ENCODE assay signal across 27 mouse cellular contexts in genomic region chr16:94326008-94326407, GRCm38 (mm10). TPM values are rescaled to one million over a fixed set of nuclear protein-coding genes. Genes with fewer than 3 reads are reported as not detected.
DNase-seq lines count a peak whose midpoint lies in the region; ATAC-seq and TF ChIP-seq lines count a peak whose summit lies in the region.
"Had no signal": no experiment of that assay in that cellular context is flagged by ENCODE, and none has a peak within 500 bp of the region (broad histone marks: within the 10 kb centered on the region; RNA-seq: fewer than 3 reads in every experiment).

No protein-coding gene starts in this region.

- H3K4me3 ChIP-seq in MEL (ENCODE audit: control insufficient read depth in 1 of 2, insufficient read depth in 1 of 2, low read depth in 2 of 2, low read length in 2 of 2), result no peak overlapping the region
- no peak overlapping the region for H3K4me3 ChIP-seq in liver, embryonic 13.5 days (replicated peaks)
- no peak overlapping the region for H3K4me3 ChIP-seq in liver, embryonic 16.5 days (ENCODE audit: low read depth, low read length)
- H3K4me3 ChIP-seq: embryonic facial prominence, embryonic 12.5 days; embryonic facial prominence, embryonic 15.5 days; gastrocnemius, adult 2 months; heart, embryonic 12.5 days; heart, embryonic 15.5 days had no signal

- H3K4me2 ChIP-seq in liver, embryonic 13.5 days, result no peak overlapping the region
- H3K4me2 ChIP-seq in liver, embryonic 16.5 days (ENCODE audit: low read depth, low read length), result no peak overlapping the region
- H3K4me2 ChIP-seq: embryonic facial prominence, embryonic 12.5 days; embryonic facial prominence, embryonic 15.5 days; heart, embryonic 12.5 days; heart, embryonic 15.5 days; hindbrain, embryonic 14.5 days had no signal

- H3K79me2 ChIP-seq in MEL (ENCODE audit: control insufficient read depth, insufficient read depth, low read length, poor library complexity), result no peaks in the 10 kb centered on the region

- DNase-seq in MEL (ENCODE audit: low read depth, low spot score) (peak; percentile 65), MN1 (ENCODE audit: low spot score) (no peak)
- DNase-seq in liver, embryonic 13.5 days, result no peak
- no peak for DNase-seq in adrenal gland, adult 2 months
- DNase-seq in ovary, postnatal 10 days (ENCODE audit: low spot score), result no peak
- DNase-seq: adrenal gland, postnatal 14 days; cerebellum, adult 11 months; cerebellum, adult 2 months; cerebellum, adult 9-11 months; cerebellum, postnatal 25 days; forebrain, postnatal 0 days; gastrocnemius, adult 2 months; gastrocnemius, postnatal 25 days; heart, adult 18-20 months; heart, postnatal 10 days; heart, postnatal 4 days had no signal

- H3K36me3 ChIP-seq in MEL (ENCODE audit: control insufficient read depth in 1 of 2, insufficient read depth in 2 of 2, low read length in 2 of 2), result peaks cover 0 to 25% of the 10 kb centered on the region in 2 experiments; a peak in 2 of 4 replicates
- H3K36me3 ChIP-seq in liver, embryonic 13.5 days, result no peaks in the 10 kb centered on the region
- no peaks in the 10 kb centered on the region for H3K36me3 ChIP-seq in liver, embryonic 16.5 days (ENCODE audit: control insufficient read depth, insufficient read depth)
- H3K36me3 ChIP-seq: embryonic facial prominence, embryonic 12.5 days; embryonic facial prominence, embryonic 15.5 days; heart, embryonic 12.5 days; heart, embryonic 15.5 days had no signal

- no peaks in the 10 kb centered on the region for H3K9me3 ChIP-seq in MEL (replicated peaks; ENCODE audit: insufficient read depth, low read length)
- H3K9me3 ChIP-seq in liver, embryonic 13.5 days (replicated peaks), result no peaks in the 10 kb centered on the region
- no peaks in the 10 kb centered on the region for H3K9me3 ChIP-seq in liver, embryonic 16.5 days (replicated peaks; ENCODE audit: control insufficient read depth, low read length)
- H3K9me3 ChIP-seq: embryonic facial prominence, embryonic 12.5 days; embryonic facial prominence, embryonic 15.5 days; heart, embryonic 12.5 days; heart, embryonic 15.5 days had no signal

- no peak for TF ChIP-seq RAD21 in MEL (IDR thresholded peaks at IDR 0.05; ENCODE audit: low read depth, low read length)

- TF ChIP-seq EP300 in MEL (IDR thresholded peaks at IDR 0.05; ENCODE audit: low read depth in 1 of 2, low read length in 2 of 2), result peak; percentile 94 to 97

- ATAC-seq in liver, embryonic 13.5 days (ENCODE audit: low read depth), result peak; percentile 72
- ATAC-seq in liver, embryonic 16.5 days (ENCODE audit: low read depth), result peak; percentile 42; the same call in 1 of the 2 replicates
- ATAC-seq: CD4-positive, CD25-positive, alpha-beta regulatory T cell, adult 4 months; forebrain, embryonic 14.5 days; forebrain, postnatal 0 days; hindbrain, postnatal 0 days; Patski had no signal

- TF ChIP-seq POLR2A in MEL (IDR thresholded peaks at IDR 0.05; ENCODE audit: control insufficient read depth in 1 of 2, insufficient read depth in 1 of 2, low read depth in 1 of 2, low read length in 2 of 2, poor library complexity in 1 of 2), result no peak

- H3K27ac ChIP-seq in MEL (ENCODE audit: control insufficient read depth, low read depth, low read length), result peak overlapping the region; percentile 83
- no peak overlapping the region for H3K27ac ChIP-seq in liver, embryonic 13.5 days
- no peak overlapping the region for H3K27ac ChIP-seq in liver, embryonic 16.5 days (ENCODE audit: low read length)
- H3K27ac ChIP-seq: embryonic facial prominence, embryonic 12.5 days; embryonic facial prominence, embryonic 15.5 days; gastrocnemius, adult 2 months; heart, embryonic 15.5 days; hindbrain, embryonic 14.5 days; hindbrain, postnatal 0 days had no signal

- 40% methylated on average over 3 of the region's 3 CpGs for WGBS in liver, embryonic 13.5 days (ENCODE audit: insufficient replicate concordance)
- 40% methylated on average over 3 of the region's 3 CpGs for WGBS in liver, embryonic 16.5 days (ENCODE audit: insufficient replicate concordance)

- H3K9ac ChIP-seq in MEL (ENCODE audit: control insufficient read depth, low read depth, low read length, poor library complexity, severe bottlenecking), result peak overlapping the region; percentile 15; the same call in 1 of the 2 replicates
- H3K9ac ChIP-seq in liver, embryonic 13.5 days, result no peak overlapping the region
- no peak overlapping the region for H3K9ac ChIP-seq in liver, embryonic 16.5 days (ENCODE audit: low read depth, low read length)
- H3K9ac ChIP-seq: embryonic facial prominence, embryonic 12.5 days; embryonic facial prominence, embryonic 15.5 days; forebrain, postnatal 0 days; heart, embryonic 12.5 days; heart, embryonic 15.5 days; hindbrain, embryonic 14.5 days had no signal

- no peaks in the 10 kb centered on the region for H3K27me3 ChIP-seq in MEL (ENCODE audit: control insufficient read depth in 1 of 2, insufficient read depth in 2 of 2, low read length in 2 of 2)
- H3K27me3 ChIP-seq in liver, embryonic 13.5 days, result peaks cover 32% of the 10 kb centered on the region
- peaks cover 21% of the 10 kb centered on the region for H3K27me3 ChIP-seq in liver, embryonic 16.5 days (ENCODE audit: control insufficient read depth, insufficient read depth, low read depth, low read length)

- TF ChIP-seq CTCF in MEL (IDR thresholded peaks at IDR 0.05 in 2 of 3, conservative IDR thresholded peaks at IDR 0.05 in 1 of 3; ENCODE audit: control insufficient read depth in 1 of 3, insufficient read depth in 1 of 3, low read depth in 2 of 3, low read length in 3 of 3, poor library complexity in 1 of 3, severe bottlenecking in 1 of 3), result no peak

- peaks cover 21 to 27% of the 10 kb centered on the region in 2 experiments for H3K4me1 ChIP-seq in MEL (ENCODE audit: control insufficient read depth in 1 of 2, insufficient read depth in 2 of 2, low read length in 2 of 2)
- peaks cover 36% of the 10 kb centered on the region for H3K4me1 ChIP-seq in liver, embryonic 13.5 days (replicated peaks)
- peaks cover 12% of the 10 kb centered on the region for H3K4me1 ChIP-seq in liver, embryonic 16.5 days (ENCODE audit: control insufficient read depth, low read depth, low read length)

TF ChIP-seq in MEL, 35 proteins besides CTCF, POLR2A, EP300 and RAD21 (continues in another document):
- TF ChIP-seq ETS1 (IDR thresholded peaks at IDR 0.05; ENCODE audit: low read depth, low read length), result peak; percentile 83
- no peak for TF ChIP-seq MYC (IDR thresholded peaks at IDR 0.05; ENCODE audit: low read depth, low read length)
- no peak for TF ChIP-seq GABPA (IDR thresholded peaks at IDR 0.05; ENCODE audit: low read depth, low read length)
- TF ChIP-seq ZKSCAN1 (IDR thresholded peaks at IDR 0.05; ENCODE audit: low read depth, low read length), result no peak
- TF ChIP-seq MEF2A (IDR thresholded peaks at IDR 0.05; ENCODE audit: extremely low read depth, insufficient replicate concordance, low read depth, low read length, poor library complexity, severe bottlenecking), result peak; percentile 53; the same call in 1 of the 2 replicates
- peak; percentile 51; the same call in 1 of the 2 replicates for TF ChIP-seq HCFC1 (IDR thresholded peaks at IDR 0.05; ENCODE audit: low read depth, low read length)
- TF ChIP-seq TAL1 (IDR thresholded peaks at IDR 0.05; ENCODE audit: low read length), result peak; percentile 50
- TF ChIP-seq BHLHE40 (IDR thresholded peaks at IDR 0.05; ENCODE audit: borderline replicate concordance, low read depth, low read length), result 0 out of 2 replicates have a peak, but pooled peaks have one; percentile 49
- peak; percentile 31; the same call in 1 of the 2 replicates for TF ChIP-seq CHD2 (IDR thresholded peaks at IDR 0.05; ENCODE audit: low read length)
- TF ChIP-seq E2F4 (IDR thresholded peaks at IDR 0.05; ENCODE audit: borderline replicate concordance, low read depth, low read length), result no peak
- 0 out of 2 replicates have a peak, but pooled peaks have one; percentile 19 for TF ChIP-seq JUND (IDR thresholded peaks at IDR 0.05; ENCODE audit: low read depth, low read length)
- no peak for TF ChIP-seq ZNF384 (IDR thresholded peaks at IDR 0.05; ENCODE audit: low read depth, low read length)

RNA-seq across cellular contexts. Expression of gene Ripply3, which starts 2.2 kb away (rescaled TPM):
- total RNA-seq in MEL (2012; rRNA removed), result 0.10 and 0.35 TPM in 2 replicates
- polyA plus RNA-seq in MEL (2012; ENCODE audit: insufficient read depth in 1 of 2, insufficient read length in 2 of 2, low read depth in 1 of 2, low replicate concordance in 2 of 2, missing spikeins in 1 of 2), result under 1 TPM in 1 of 2 experiments, not detected in 1; 0.18 TPM
- polyA plus RNA-seq in liver, embryonic 13.5 days (2015; fragmentation: Nextera tagmentation; extraction: Ambion mirVana), result 1.5 and 1.7 TPM in 2 replicates
- polyA plus RNA-seq in liver, embryonic 16.5 days (2015; fragmentation: Nextera tagmentation; extraction: Ambion mirVana), result 1.7 and 1.9 TPM in 2 replicates
- 1 to 10 TPM; 4.1 to 7.5 TPM for total RNA-seq in adrenal gland, adult 2 months (2021)
- polyA plus RNA-seq in adrenal gland, adult 2 months (2012; rRNA removed), result 2.4 and 3.0 TPM in 2 replicates
- total RNA-seq: common myeloid progenitor, adult 5-6 weeks had no signal
- polyA plus RNA-seq: Patski had no signal

RNA-seq across cellular contexts. Expression of gene Hlcs, which starts 12.6 kb away (rescaled TPM):
- total RNA-seq in MEL (2012; rRNA removed), result 2.8 and 3.3 TPM in 2 replicates
- 1 to 10 TPM in 1 of 2 experiments, not detected in 1; 6.4 TPM for polyA plus RNA-seq in MEL (2012; ENCODE audit: insufficient read depth in 1 of 2, insufficient read length in 2 of 2, low read depth in 1 of 2, low replicate concordance in 2 of 2, missing spikeins in 1 of 2)
- 2.5 and 2.9 TPM in 2 replicates for polyA plus RNA-seq in liver, embryonic 13.5 days (2015; fragmentation: Nextera tagmentation; extraction: Ambion mirVana)
- polyA plus RNA-seq in liver, embryonic 16.5 days (2015; fragmentation: Nextera tagmentation; extraction: Ambion mirVana), result 2.2 and 2.3 TPM in 2 replicates
- 10 to 100 TPM; 15.0 to 16.6 TPM for total RNA-seq in adrenal gland, adult 2 months (2021)
- polyA plus RNA-seq in adrenal gland, adult 2 months (2012; rRNA removed), result 10.3 and 10.4 TPM in 2 replicates

RNA-seq across cellular contexts. Expression of gene Ttc3, which starts 44.4 kb away (rescaled TPM):
- total RNA-seq in MEL (2012; rRNA removed), result 47.5 and 56.9 TPM in 2 replicates
- 100 to 1,000 TPM in 1 of 2 experiments, 10 to 100 TPM in 1; 46.4 to 352 TPM for polyA plus RNA-seq in MEL (2012; ENCODE audit: insufficient read depth in 1 of 2, insufficient read length in 2 of 2, low read depth in 1 of 2, low replicate concordance in 2 of 2, missing spikeins in 1 of 2)
- 29.6 and 31.9 TPM in 2 replicates for polyA plus RNA-seq in liver, embryonic 13.5 days (2015; fragmentation: Nextera tagmentation; extraction: Ambion mirVana)
- 21.3 and 25.0 TPM in 2 replicates for polyA plus RNA-seq in liver, embryonic 16.5 days (2015; fragmentation: Nextera tagmentation; extraction: Ambion mirVana)
- total RNA-seq in adrenal gland, adult 2 months (2021), result 10 to 100 TPM; 88.2 to 98.1 TPM
- polyA plus RNA-seq in adrenal gland, adult 2 months (2012; rRNA removed), result 32.0 and 32.1 TPM in 2 replicates

RNA-seq across cellular contexts. Expression of gene Pigp, which starts 45.6 kb away (rescaled TPM):
- total RNA-seq in MEL (2012; rRNA removed), result 27.1 and 33.9 TPM in 2 replicates
- 10 to 100 TPM in 1 of 2 experiments, not detected in 1; 47.3 TPM for polyA plus RNA-seq in MEL (2012; ENCODE audit: insufficient read depth in 1 of 2, insufficient read length in 2 of 2, low read depth in 1 of 2, low replicate concordance in 2 of 2, missing spikeins in 1 of 2)
- 55.5 and 58.3 TPM in 2 replicates for polyA plus RNA-seq in liver, embryonic 13.5 days (2015; fragmentation: Nextera tagmentation; extraction: Ambion mirVana)
- 47.5 and 47.6 TPM in 2 replicates for polyA plus RNA-seq in liver, embryonic 16.5 days (2015; fragmentation: Nextera tagmentation; extraction: Ambion mirVana)
- 10 to 100 TPM; 87.0 to 94.7 TPM for total RNA-seq in adrenal gland, adult 2 months (2021)
- 42.1 and 47.7 TPM in 2 replicates for polyA plus RNA-seq in adrenal gland, adult 2 months (2012; rRNA removed)
